Mouse (Mus musculus): ENCODE measurements around the gene Hipk1. TPM values are rescaled to one million over a fixed set of nuclear protein-coding genes. Genes with fewer than 3 reads are reported as not detected.

Gene Hipk1
- total RNA-seq, 2 experiments from 2014 or later: 69.2 to 98.1 TPM

DNA sequence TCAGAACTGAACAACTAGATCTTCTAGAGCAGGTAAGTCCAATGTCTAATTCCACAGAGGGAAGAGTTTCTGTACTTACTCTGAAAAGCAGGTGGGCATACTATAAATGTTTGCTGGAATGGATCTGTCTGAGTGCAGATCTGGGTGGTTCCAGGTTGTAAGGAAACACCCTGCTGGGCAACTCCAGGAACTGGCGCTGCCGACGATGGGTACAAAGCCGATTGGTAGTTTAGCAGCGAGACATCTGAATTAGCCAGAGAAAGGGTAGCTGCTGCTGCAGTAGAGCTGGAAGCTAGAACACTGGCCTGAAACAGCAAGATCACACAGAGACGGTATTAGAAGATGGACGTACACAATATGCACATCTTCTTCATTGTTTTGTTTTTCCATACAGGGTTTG lies 32.9 kb downstream of the Hipk1 start:
- no peak for ATAC-seq (replicated peaks; ENCODE audit: low FRiP score, low TSS enrichment, poor library complexity, severe bottlenecking)

DNA sequence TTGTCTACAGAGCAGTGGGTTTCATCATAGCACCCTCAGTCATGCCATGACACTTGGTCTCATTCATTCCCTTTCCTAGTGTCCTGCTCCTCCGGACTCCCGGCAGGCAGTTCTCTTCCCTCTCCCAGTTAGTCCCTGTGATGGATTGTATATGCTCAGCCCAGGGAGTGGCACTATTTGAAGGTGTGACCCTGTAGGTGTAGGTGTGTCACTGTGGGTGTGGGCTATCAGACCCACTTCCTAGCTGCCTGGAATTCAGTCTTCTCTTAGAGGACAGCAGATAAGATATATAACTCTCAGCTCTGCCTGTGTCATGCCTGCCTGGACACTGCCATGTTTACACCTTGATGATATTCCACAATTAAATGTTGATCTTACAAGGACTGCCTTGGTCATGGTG lies 34.4 kb downstream of the Hipk1 start:
- ATAC-seq (replicated peaks; ENCODE audit: low FRiP score, low TSS enrichment, poor library complexity, severe bottlenecking): no peak

DNA sequence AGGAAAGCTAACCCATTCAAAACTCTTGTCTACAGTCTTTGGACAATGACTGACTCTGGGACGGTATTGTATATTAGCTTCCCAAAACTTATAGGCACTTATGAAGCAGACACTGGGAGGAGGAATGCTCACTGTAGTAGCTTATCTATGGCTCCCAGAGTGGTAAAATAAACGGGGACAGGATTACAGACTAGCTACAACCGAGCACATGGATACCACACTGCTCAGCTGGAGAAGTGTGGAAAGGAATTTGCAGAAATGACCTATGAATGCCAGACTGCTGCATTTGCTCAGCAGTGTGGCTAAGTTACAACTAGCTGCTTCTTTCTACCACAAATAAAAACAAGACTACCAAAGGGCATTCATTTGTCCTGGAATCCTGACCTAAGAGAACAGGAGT lies 36.0 kb downstream of the Hipk1 start:
- no peak for ATAC-seq (replicated peaks; ENCODE audit: low FRiP score, low TSS enrichment, poor library complexity, severe bottlenecking)

DNA sequence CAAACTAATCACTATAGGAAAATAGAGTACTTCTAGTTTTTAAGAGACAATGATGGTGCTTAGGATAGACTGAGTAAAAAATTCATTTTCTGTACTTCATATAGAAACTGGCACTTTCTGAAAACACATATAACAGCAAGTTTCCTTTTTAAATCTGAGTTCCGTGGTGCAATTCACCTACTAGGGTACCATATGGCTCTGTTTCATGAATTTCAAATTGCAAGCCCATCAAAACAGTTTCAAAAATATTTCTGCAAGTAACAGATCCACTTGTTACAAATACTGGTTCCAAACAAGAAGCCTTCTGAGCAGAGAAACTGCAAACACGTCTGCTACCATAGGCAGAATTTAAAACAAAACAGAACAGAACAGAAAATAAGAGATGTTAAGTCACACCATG lies 39.8 kb downstream of the Hipk1 start:
- ATAC-seq (replicated peaks; ENCODE audit: low FRiP score, low TSS enrichment, poor library complexity, severe bottlenecking): no peak

DNA sequence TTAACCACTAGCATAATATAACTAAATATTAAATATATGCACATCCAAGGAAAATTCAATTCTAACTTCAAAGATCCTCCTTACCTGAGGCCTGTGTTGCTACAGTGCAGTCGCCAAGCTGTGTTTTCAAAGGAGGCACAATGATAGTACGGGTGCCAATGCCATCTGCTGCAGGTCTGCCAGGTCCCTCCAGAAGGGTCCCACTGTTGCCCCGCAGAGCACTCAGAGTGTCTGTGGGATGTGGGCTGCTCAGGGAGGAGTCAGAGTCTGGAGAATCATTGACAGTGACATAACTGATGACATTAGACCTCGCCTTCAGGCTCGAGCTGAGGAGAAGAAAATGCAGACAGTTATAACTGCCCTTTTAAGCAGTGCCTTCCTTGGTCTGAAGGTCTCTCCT lies 44.7 kb downstream of the Hipk1 start:
- ATAC-seq (replicated peaks; ENCODE audit: low FRiP score, low TSS enrichment, poor library complexity, severe bottlenecking): no peak

DNA sequence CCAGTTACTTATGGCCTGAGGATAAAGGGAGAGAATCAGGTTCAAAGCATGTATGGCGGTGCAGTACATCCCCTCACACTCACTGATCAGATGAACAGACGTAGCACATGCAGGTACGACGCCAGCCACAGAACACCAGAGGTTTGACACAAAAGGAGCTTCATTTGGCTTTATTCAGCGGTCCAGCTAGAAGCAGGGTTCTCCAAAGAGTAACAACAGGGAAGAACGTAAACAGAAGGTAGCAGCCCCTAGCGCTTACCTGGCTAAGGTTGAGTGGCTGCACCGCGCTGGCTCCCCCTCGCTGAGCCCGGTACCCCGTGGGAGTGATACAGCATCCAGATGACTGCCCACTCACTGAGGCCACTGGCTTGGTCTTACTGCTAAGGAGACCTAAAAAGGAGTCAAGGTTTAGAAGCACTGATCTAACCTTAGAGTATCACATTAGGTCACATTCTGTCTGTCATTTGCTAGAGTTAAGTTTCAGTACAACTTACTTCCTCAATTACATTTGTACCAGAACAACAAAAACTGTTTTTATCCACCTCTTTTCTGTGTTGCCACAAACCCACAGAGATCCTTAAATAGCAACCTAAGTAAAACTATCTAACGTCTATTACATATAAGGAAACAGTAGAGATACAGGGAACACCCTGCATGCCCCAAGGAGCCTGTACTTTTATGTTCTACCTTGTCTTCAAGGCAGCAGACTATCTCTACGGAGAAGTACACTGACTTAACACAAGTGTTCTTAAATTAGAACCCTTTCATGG lies 46.2 kb downstream of the Hipk1 start:
- ATAC-seq (replicated peaks; ENCODE audit: low FRiP score, low TSS enrichment, poor library complexity, severe bottlenecking): no peak

DNA sequence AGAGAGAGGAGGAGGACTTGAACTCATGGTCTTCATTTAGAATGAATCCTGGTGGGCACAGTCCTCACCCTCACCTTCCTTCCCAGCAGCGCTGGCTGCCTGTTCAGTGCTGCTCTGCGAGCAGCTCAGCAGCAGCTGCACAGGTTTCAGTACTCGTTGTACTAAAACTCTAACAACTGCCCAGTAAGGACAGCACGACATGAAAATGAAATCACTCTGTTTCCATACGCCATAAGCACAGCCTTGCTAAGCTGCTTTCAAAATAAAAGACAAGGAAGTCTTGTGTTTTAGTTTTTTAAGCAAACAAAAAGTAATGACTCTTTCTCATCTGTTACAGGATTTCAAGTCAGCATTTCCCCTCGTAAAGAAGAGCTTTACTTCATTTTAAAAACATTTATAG lies 48.2 kb downstream of the Hipk1 start:
- ATAC-seq (replicated peaks; ENCODE audit: low FRiP score, low TSS enrichment, poor library complexity, severe bottlenecking): no peak

DNA sequence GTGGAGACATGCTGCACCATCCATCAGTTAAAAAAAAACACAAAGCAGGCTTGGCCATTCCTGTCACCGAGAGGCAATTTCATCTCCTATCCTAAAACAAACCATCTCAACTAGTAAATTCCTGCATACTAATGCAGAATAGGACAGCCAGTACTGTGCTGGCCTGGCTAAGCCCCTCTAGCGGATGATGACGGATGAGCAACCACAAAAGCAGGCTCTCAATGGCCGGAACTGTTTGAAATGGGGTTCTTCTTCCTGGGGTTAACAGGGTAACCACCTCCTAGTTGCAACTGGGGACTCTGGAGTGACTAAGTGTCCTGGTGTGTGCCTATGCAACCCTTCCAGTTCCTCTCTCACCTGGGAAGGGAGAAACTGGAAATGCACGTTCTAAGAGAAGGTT lies 51.0 kb downstream of the Hipk1 start:
- no peak for ATAC-seq (replicated peaks; ENCODE audit: low FRiP score, low TSS enrichment, poor library complexity, severe bottlenecking)

DNA sequence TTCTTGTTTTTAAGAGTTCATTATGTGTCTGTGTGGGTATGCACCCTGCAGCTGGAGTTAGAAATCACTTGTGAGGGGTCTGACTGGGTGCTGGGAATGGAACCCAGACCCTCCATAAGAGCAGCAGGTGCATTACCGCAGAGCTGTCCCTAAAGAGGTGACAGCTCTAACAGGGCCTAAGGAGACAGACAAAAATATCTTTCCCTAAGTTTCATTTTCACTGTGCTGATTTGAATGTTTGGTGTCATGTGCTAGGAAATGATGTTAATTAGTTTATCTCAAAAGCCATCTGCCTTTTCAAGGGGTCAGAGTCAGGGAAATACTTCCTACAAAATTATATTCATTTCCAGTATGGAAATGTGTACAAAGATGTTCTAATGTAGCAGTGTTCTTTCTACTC lies 52.0 kb downstream of the Hipk1 start, which contains the start of gene Gm10964:
Gm10964 (plus strand) TSS at position 38 of the 400 bp plus-strand sequence.
- no peak for ATAC-seq (replicated peaks; ENCODE audit: low FRiP score, low TSS enrichment, poor library complexity, severe bottlenecking)

DNA sequence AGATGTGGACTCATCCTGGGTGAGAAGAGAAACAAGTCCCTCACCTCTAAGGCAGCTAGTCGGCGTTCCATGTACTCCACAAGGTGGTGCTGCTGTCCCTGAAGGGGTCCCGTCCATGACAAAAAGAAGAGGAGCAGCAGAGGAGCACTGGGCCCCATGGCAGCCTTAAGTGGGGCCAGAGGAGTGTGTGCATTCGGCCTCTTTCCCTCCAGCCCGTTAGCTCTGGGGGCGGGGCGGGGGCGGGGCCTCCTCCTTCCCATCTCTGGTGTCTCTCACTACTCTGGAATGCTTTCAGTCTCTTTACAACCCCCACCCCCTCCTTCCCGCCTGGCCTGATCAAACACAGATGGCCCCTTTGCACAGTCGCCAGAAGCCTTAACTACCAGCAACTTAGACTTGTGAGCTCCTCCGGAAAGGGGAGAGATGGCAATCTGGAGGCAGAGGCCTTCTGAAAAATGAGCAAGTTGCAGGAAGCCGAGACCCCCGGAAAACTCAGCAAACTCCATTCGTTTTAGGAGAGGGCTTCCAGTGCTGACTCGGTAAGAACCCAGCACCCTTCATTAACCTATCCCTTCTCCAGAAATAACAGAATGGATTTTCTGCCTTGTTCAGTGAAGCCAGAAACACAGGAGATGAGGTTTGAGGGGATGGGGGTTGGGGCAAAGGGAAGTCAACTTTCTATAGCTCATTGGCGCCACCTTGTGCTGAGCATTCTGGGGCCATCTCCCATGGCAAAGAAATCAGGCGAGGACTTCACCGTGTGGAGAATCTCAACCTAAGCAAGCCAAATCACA lies 53.4 kb downstream of the Hipk1 start, which contains the start of gene Olfml3:
Olfml3 (minus strand) TSS at position 224 of the 794 bp plus-strand sequence.
- ATAC-seq (replicated peaks; ENCODE audit: low FRiP score, low TSS enrichment, poor library complexity, severe bottlenecking): peak; percentile 81

DNA sequence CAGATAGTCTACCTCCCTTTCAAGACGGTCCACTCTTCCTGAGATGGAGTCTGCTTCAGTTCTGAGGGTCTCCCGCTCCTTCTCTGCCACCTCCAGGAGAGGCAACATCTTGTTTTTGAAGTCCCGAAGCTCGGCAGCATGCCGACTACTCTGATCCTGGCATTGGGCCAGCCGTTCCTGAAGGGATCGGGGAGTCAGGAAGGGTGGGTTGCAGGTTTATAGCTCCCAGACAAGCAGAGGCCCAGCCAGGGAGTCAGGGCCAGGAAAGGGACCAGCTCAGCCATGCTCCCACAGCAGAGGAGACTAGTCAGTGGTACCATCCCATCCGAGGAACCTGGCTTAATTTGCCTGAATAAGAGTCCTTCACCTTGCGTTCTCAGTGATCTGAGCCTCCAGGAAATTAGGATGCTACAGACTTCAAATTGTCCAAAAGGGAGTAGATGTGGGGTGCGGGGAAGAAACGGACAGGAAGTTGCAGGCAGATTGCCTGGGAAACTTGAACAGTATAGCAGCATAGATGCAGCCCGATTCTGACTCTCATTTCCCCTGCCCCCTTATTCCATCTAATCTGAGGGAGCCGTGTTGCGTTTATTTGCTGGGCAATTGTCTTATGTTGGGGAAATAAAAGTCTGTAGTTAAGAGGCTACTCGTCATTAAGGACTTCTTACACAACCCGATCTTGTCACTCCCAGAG lies 54.2 kb downstream of the Hipk1 start:
- ATAC-seq (replicated peaks; ENCODE audit: low FRiP score, low TSS enrichment, poor library complexity, severe bottlenecking): no peak

DNA sequence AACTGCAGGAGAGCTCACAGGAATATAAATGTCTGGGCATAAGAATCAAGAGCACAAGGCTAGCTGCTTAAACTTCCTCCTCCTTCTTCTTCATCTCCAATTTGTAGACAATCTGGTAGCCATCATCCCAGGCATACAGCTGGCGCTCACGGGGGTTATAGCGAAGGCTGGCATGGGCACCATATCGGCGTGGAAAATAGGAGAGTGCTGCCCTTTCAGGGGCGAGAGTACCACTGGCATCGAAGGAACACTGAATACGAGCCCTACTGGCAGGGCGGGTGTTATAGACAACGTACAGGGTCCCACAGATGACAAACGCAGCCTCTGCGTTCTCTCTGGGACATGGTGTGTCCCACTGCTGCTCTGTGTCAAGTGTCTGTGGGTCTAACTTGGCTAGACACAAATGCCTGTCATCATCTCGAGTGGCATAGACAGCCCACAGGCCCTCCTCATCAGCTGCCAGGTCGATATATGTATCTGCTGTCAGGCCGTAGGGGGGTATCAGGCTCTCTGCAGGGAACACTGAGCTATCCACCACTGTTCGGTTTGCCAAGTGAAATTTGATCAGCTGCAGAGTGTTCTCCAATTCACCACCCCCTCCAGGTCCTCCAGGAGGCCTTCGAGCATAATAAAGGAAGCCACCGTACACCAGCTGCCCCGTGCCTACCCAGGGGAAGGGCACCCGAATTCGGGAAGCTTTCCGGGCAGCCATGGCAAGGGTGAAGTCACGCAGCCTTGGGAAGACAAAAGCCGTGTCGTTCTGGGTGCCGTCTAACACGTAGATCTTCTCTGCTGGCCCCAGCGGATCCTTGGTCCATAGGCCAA lies 55.4 kb downstream of the Hipk1 start:
- no peak for ATAC-seq (replicated peaks; ENCODE audit: low FRiP score, low TSS enrichment, poor library complexity, severe bottlenecking)

DNA sequence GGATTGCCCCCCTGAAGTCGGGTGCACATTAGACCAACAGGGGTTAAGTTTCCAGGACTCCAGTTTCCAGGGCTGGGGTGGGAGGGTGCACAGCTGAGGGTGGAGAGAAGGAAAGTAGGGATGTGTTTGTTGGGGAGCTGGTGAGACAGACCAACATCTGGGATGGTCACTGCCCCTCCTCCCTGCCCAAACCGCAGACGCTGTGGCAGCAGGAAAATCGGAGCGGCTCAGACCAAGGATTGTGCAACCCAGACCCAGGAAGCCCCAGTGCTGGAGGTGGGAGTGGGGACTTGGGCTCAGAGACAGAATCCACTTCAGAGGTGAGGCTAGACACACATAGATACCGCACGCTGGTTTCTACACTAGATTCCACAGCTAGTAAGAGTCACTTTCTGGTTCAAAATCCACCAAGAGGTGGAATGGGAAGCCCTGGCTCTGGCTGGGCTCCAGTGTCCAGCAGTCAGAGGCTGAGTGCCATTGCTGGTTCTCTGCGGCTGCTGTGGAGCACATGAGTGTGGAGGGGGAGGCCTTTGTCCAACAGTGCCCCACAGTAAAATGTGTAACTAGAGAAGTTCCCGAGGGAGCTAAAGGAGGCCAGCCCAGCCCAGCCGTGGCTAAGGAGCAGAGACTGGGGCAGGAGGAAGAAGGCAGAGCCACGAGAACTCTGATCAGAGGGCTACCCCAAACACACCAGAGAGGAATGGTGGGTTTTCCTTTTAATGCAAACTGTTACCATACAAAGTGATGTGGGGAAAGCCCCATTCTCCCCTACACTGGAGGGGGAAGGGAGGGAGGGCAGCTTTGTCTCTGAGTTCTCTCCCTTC lies 56.5 kb downstream of the Hipk1 start:
- no peak for ATAC-seq (replicated peaks; ENCODE audit: low FRiP score, low TSS enrichment, poor library complexity, severe bottlenecking)

DNA sequence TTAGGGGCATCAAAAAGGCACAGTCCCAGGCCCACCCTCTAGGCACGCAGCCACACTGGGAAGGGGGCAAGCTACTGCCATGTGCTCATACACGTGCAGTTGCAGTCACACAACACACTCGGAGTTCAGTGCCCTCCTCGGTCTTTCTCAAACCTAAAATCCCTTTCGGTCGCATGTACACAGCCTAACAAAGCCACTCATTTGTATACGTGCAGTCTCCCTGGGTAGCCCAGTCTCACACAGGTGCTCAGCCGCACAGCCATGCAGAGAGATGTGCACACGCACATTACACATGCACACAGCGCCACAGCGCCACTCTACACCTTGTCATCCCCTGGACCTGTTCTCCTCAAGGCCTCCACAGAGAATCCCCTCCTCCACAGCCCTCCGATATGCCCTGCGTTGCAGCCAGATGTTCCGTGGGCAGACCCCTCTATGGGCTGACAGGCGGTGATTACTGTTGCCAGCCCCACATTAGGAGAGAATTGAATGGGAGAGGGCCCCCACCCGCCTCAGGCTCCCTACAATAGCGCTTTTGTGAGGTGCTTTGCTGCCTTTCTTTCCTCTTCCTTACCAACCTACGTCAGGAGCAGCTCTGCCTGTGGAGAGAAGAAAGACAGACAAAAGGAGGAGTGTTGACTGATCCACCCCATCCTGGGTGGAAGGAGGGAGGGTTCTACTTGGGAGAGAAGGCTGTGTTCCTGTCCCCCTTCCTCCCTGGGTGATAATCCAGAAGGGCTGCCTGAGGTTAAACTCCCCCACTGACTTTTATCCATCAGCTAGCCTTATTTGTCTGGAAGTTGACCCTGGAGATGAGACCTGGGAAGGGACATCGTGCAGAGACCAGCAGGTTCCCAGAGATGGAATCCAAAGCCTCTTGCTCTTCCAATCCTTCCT lies 57.3 kb downstream of the Hipk1 start:
- ATAC-seq (replicated peaks; ENCODE audit: low FRiP score, low TSS enrichment, poor library complexity, severe bottlenecking): no peak

DNA sequence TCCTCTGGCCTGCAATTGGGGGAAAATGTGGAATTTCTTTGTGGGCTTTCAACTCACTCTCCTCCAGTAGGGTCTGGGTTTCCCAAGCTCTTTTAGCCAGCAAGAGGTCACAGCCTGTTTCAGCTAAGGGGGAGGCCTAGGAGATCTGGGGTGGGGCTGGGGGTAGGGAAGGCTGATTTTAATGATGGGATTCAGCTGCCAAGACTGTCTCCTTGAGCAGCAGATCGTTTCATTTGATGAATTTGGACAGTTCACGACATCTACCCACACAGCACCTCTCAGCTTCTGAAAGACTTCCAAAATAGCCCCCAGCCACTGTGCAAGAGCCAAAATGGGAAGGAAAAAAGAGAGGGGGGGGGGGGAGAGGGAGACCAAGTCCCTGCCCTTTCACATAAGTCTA lies 58.2 kb downstream of the Hipk1 start:
- no peak for ATAC-seq (replicated peaks; ENCODE audit: low FRiP score, low TSS enrichment, poor library complexity, severe bottlenecking)

DNA sequence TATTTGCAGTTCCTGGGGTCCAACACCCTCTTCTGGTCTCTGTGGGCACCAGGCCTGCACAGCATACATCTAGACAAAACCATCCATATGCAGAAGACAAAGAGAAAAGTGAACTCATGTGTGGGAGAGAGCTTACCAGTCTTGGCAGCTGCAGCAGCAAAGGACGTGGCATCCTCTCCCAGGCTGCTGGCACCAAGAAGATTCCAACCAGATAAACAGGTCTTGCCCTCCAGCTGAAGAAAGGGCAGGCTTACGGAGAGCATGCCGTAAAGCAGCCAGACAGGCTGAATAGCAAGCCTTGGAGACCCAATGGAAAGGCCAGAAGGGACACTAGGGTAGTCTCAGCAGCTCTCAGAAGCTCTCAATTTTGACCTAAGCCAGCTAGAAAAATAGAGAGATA lies 59.2 kb downstream of the Hipk1 start:
- no peak for ATAC-seq (replicated peaks; ENCODE audit: low FRiP score, low TSS enrichment, poor library complexity, severe bottlenecking)

DNA sequence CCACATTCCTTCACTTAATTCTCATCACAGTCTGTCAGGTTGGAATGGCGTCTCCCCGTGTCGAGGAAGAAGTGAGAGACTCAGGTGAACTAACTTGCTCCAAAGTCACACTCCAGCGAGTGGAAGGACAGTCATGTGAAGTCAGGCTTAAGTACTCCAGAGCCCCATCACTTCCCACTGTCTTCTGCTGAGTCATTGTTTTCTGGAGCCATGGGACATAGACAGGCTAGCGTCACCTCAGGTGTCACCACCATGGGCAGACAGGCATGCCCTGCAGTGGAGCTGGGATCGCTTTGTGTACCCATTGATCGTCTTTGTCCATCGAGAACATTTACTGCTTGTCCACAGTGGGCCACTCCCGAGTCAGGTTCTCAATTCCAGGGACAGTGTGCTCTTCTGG lies 61.5 kb downstream of the Hipk1 start:
- no peak for ATAC-seq (replicated peaks; ENCODE audit: low FRiP score, low TSS enrichment, poor library complexity, severe bottlenecking)
